Mouse (Mus musculus): Measurements from ENCODE around the gene Rara.

Gene Rara

GRCm38 (mm10) chr11:98927438-98928076 is at the start of gene Rara:
Gene Rara, plus strand, starts transcription at chr11:98927818.
- DNase-seq = peak in 1 of 2 experiments; percentile 29

GRCm38 (mm10) chr11:98887703-98888102 is 39.9 kb upstream of the Rara start:
- DNase-seq = no peak

DNA sequence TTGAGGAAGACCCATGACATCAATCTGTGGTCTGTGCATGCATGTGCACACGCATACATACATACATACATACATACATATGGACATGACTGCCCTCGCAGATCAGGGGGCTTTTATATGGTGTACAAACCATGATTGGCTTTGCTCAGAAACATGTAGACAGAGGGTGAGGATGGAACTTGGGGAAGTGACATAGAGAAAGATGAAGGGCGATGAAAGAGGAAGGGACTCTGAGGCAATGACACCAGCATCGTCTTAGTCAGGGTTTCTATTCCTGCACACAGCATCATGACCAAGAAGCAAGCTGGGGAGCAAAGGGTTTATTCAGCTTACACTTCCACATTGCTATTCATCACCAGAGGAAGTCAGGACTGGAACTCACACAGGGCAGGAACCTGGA is 38.5 kb upstream of the Rara start:
- DNase-seq = no peak

DNA sequence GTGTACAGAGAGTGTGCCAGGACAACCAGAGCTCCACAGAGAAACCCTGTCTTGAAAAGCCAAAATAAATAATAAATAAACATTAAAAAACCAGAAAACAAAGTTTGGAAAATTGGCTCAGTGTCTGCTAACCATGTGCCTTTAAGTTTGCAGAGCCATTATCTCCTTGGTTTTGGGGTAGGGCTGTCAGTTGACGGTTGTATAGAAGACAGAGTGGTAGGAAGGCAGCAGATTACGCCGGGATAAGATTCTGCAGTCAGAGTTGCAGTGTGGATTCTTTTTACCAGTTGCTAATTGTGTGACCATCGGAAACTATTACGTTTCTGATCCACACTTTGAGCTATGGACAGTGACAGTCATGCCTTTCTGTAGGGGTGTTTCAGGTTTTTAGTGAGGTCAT is 37.6 kb upstream of the Rara start:
- DNase-seq = no peak

DNA sequence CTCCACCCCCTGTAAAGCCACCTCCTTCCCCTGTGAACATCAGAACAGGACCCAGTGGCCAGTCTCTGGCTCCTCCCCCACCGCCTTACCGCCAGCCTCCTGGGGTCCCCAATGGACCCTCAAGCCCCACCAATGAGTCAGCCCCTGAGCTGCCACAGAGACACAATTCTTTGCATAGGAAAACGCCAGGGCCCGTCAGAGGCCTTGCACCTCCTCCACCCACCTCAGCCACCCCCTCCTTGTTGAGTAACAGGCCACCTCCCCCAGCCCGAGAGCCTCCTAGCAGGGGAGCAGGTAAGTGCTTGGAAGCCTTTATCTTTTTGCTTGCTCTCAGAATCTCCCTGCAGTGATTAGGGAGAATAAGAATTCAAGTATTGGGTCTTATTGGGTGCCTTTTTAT is 35.2 kb upstream of the Rara start:
- no peak for DNase-seq

DNA sequence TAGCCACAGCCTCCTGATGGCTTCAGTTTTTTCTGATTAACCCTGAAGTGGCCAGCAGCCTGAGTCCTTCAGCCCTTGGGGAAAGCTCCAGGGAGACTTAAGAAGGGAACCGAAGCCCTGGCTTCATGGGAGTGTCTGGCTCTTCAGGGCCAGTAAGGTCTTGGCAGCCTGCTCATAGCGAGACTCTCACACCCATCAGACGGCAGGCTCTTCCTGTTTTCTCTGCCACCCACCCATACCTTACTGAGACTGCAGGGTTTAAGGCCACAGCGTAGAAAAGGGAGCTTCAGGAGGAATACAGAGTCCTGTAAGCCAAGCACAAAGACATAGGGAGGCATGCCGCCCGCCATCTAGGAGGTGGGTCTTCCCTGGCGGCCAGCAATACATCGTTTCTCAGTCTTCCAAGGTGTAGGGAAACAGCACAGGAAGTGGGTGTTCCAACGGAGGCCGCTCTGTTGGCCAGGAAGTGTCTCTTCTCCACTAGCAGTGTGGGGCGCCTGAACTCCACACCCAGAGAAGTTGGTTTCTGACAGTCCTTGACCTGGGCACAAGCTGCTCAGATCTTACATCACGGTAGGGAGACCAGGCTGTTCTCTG is 27.0 kb upstream of the Rara start:
- DNase-seq = peak; percentile 24 to 25

- no peak for DNase-seq
Observed at GRCm38 (mm10) chr11:98902621-98903245, 24.9 kb upstream of the Rara start.

- DNase-seq = no peak
Observed at GRCm38 (mm10) chr11:98904577-98904976, 23.0 kb upstream of the Rara start.

- peak; percentile 19 to 37 for DNase-seq
Observed at GRCm38 (mm10) chr11:98905033-98905432, 22.6 kb upstream of the Rara start.

- no peak for DNase-seq
Observed at GRCm38 (mm10) chr11:98905583-98905982, 22.0 kb upstream of the Rara start.

- DNase-seq = no peak
Observed at GRCm38 (mm10) chr11:98907063-98907436, 20.6 kb upstream of the Rara start.

DNA sequence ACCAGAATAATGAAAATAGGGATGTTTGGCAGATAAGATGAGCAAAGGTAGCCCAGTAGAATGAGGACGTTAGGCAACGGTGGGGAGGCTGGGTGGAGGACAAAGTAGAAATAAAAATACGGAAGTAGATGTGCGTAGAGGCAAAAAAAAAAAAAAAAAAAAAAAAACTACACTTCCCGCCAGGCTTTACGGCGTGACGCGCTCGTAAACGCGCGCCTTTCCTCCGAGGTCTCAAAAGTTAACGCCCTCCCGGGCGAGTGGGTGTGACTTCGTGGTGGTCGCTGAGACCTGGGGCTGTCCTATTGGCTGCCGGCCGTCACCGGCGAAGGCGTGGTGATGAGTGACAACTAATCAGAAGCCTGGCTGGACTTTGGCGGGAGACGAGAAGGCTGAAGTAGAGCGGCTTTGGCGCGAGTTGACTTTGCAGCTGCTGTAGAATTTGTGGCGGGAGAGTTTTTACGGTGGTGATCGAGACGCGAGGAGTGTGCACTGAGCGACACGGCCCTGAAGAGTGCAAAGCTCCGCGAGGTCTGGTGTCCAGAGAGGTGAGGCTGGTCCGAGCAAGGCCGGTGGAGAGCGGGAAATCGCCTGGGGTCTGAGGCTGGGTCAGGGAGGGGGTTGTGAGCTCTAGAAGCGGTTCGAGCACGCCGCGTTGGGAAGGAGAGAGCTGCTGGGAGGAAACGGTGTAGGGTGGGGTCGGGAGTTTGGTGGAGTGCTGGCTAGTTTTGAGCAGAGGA is 20.0 kb upstream of the Rara start, which contains the start of gene Cdc6:
Gene Cdc6, plus strand, starts transcription at position 365 of the 737 bp plus-strand sequence.
- DNase-seq = peak; percentile 98

- peak; percentile 77 to 92 for DNase-seq
Observed at GRCm38 (mm10) chr11:98909654-98910053, 18.0 kb upstream of the Rara start.

DNA sequence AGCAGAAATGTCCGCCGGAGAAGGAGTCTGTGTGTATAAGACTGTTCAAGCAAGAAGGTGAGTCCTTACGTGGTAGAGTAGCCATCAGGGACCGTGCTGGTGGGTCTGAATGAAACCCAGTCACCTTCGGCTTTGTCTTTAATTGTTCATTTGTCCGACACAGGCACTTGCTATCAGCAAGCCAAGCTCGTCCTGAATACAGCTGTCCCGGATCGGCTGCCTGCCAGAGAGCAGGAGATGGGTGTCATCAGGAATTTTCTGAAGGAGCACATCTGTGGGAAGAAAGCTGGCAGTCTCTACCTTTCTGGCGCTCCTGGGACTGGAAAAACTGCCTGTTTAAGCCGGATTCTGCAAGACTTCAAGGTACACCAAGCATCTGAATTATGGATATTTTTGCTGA is 17.2 kb upstream of the Rara start:
- DNase-seq = no peak

DNA sequence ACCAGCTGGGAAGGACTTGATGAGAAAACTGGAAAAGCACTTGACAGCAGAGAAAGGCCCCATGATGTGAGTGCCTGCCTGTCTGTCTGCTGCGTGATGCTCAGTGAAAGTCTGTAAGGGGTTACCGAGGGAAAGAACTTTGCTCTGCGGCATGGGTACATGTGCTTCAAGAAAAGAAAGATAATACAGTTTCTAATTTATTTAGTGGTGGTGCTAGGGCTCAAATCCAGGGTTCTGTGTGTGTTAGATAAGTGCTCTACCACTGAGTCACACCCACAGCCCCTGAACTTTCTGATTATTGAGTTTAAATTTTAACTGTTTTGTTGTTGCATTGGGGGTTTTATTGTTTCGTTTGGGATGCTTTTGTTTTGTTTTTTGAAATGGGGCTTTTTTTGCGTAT is 16.1 kb upstream of the Rara start:
- no peak for DNase-seq

GRCm38 (mm10) chr11:98914196-98914595 is 13.4 kb upstream of the Rara start:
- DNase-seq = no peak

DNA sequence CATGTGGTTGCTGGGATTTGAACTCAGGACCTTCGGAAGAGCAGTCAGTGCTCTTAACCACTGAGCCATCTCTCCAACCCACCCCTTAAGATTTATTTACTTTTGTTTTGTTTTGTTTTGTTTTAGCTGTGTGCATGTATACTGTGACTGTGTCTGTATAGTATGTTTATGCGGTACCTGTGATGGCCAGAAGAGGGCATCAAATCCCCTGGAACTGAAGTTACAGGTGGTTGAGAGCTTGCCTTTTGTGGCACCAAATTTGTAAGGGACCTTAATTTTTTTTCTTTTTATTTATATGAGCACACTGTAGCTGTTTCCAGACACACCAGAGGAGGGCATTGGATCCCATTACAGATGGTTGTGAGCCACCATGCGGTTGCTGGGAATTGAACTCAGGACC is 11.2 kb upstream of the Rara start:
- DNase-seq = peak in 1 of 2 experiments; percentile 54

DNA sequence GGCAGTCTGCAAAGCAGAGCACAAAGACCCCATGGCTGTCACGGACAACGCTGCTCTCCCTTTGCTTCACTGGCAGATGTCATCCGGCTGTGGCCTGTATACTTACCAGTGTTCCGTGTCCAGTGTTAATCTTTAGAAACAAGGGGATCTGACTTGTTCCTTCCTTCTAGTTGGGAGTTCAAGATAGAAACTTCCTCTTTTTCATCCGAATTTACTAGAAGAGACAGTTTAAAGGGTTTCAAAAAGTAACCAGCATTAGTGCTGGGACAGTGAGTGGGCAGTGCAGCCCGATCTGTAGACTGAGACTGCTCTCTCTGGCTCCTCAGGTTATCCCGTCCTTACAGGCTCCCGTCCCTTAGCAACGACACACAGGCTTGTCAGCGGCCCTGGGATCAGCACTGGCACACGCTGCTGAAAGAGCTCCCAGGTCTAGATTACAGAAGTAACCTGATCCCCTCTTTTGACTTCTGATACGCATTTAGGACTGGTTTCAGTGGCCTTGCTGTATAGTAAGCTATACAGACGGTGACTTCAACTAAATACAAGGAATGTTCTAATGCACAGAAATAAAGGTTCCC is 10.1 kb upstream of the Rara start:
- DNase-seq = no peak

- DNase-seq = peak; percentile 51 to 70
Observed at GRCm38 (mm10) chr11:98918231-98918630, 9.4 kb upstream of the Rara start.

DNA sequence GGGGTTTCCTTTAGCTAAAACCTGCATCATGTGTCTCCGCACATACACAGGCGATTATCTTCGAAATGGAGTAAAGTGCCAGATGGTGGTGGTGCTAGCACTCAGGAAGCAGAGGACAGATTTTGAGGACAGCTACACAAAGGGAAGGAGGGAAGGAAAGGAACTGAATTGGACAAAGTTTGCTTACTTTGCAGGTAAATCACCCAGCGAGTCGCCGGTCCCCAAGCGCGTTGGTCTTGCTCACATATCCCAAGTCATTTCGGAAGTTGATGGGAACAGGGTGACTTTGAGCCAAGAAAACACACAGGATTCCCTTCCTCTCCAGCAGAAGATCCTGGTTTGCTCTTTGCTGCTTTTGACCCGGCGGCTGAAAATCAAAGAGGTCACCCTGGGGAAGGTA is 8.6 kb upstream of the Rara start:
- DNase-seq = no peak

DNA sequence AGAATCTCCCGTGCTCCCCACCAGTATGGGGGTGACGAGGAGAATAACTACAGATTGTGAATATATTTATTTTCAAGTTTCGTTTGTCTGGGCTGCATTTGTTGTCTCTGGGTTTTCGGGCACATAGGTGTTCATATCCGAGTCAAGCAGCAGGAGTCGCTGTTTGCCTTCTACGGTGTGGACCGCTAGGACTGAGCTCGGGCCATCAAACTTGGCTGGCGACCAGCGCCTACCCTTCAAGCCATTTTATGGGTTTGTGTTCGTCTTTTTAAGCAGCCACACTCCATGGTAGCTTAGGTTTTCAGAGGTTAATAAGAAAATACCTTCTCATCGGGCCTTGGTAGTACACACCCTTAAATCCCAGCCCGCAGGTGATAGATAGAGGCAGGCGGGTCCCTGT is 5.8 kb upstream of the Rara start:
- peak in 1 of 2 experiments; percentile 72 for DNase-seq

GRCm38 (mm10) chr11:98922307-98922706 is 5.3 kb upstream of the Rara start:
- DNase-seq = peak; percentile 59 to 80
